Mouse (Mus musculus) heart, embryonic 16.5 days (tissue): ENCODE results near the gene Hypk. TPM values are rescaled to one million over a fixed set of nuclear protein-coding genes. Genes with fewer than 3 reads are reported as not detected.
A peak's percentile ranks its signal among the peaks of the same experiment; 100 is the strongest.

Source experiments
- ATAC-seq: fragments of 200-750 bp; cut with Nextera tagmentation; replicated peaks from 2 replicates; pipeline ENCODE4 v1.8.0; 2017; ENCODE audit warnings: moderate number of reproducible peaks; ENCODE audit not compliant: insufficient read depth, low FRiP score; ENCODE audit errors: extremely low read depth
- H3K27ac ChIP-seq: fragments of 300-500 bp; sonication (generic); 2 replicates; pipeline ENCODE4 v1.5.1; 2014; ENCODE audit warnings: mild to moderate bottlenecking, low read length, control low read depth, moderate library complexity
- H3K27me3 ChIP-seq: fragments of 300-500 bp; sonication (generic); 2 replicates; pipeline ENCODE4 v1.6.1; 2014; ENCODE audit warnings: low read length, mixed read lengths; ENCODE audit not compliant: control insufficient read depth, insufficient read depth
- H3K36me3 ChIP-seq: fragments of 300-500 bp; sonication (generic); 2 replicates; pipeline ENCODE4 v1.6.1; 2014; ENCODE audit not compliant: control insufficient read depth, insufficient read depth
- H3K4me1 ChIP-seq: fragments of 300-500 bp; sonication (generic); 2 replicates; pipeline ENCODE4 v1.6.1; 2014; ENCODE audit warnings: low read length, mixed read lengths; ENCODE audit not compliant: control insufficient read depth, insufficient read depth
- H3K4me2 ChIP-seq: fragments of 300-500 bp; sonication (generic); 2 replicates; pipeline ENCODE4 v1.6.1; 2014; ENCODE audit warnings: low read depth, mild to moderate bottlenecking, control low read depth, low read length
- H3K4me3 ChIP-seq: fragments of 300-500 bp; sonication (generic); 2 replicates; pipeline ENCODE4 v1.5.1; 2014; ENCODE audit warnings: mild to moderate bottlenecking, control low read depth, low read length
- H3K9ac ChIP-seq: fragments of 300-500 bp; sonication (generic); 2 replicates; pipeline ENCODE4 v1.6.1; 2014; ENCODE audit warnings: low read length, control low read depth
- H3K9me3 ChIP-seq: fragments of 300-500 bp; sonication (generic); replicated peaks from 2 replicates; pipeline ENCODE4 v1.6.1; 2016; ENCODE audit warnings: low read length; ENCODE audit not compliant: control insufficient read depth
- WGBS: fragments of 180-500 bp; shearing (Covaris S2); extraction: QIAGEN DNeasy Blood & Tissue Kit; methylation state at CpG from one replicate; pipeline ENCODE4 v1.1.7; 2014; 5-methylcytosine and 5-hydroxymethylcytosine counted together
- polyA plus RNA-seq: library from polyadenylated mRNA; unstranded; fragments of >200 nt; fragmentation: Nextera tagmentation; extraction: Ambion mirVana; gene quantifications from 2 replicates; pipeline ENCODE4 v1.2.1, GENCODE M21; 2015

The Hypk gene
- polyA plus RNA-seq, 1 experiment from 2014 or later = 83.9 TPM

DNA sequence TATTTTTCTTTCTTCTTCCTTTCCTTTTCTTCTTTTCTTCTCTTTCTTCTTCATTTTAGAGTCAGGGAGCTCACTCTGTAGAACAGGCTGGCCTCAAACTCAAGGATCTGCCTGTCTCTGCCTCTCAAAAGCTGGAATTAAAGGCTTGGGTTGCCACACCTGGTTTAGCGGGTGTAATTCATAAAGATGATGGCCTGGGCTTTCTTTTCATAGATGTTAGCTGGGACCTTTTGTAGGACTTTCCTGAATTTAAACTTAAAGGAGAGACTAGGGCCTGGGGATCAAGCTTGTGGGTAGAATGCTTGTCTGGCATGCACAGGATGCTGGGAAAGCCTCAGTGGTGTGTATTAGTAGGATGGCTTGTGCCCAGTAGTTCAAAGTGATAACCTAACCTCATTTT, 8.9 kb upstream of the Hypk start, which contains the start of gene Ell3:
Gene Ell3 (minus strand): TSS at position 101 of the 400 bp plus-strand sequence.
- H3K4me1 ChIP-seq = peaks cover 18% of the 10 kb centered on the region
- H3K9me3 ChIP-seq = no peaks in the 10 kb centered on the region
- ATAC-seq = no peak
- H3K4me3 ChIP-seq = peak within 1 kb of the TSS; percentile 64
- peak within 1 kb of the TSS; percentile 71 for H3K9ac ChIP-seq
- WGBS = 85% methylated on average over 1 of the region's 1 CpGs
- H3K27ac ChIP-seq = no peak within 1 kb of the TSS
- H3K4me2 ChIP-seq = peak within 1 kb of the TSS; percentile 99
- no peaks in the 10 kb centered on the region for H3K27me3 ChIP-seq
- peaks cover 4% of the 10 kb centered on the region; the same call in 1 of the 2 replicates for H3K36me3 ChIP-seq

DNA sequence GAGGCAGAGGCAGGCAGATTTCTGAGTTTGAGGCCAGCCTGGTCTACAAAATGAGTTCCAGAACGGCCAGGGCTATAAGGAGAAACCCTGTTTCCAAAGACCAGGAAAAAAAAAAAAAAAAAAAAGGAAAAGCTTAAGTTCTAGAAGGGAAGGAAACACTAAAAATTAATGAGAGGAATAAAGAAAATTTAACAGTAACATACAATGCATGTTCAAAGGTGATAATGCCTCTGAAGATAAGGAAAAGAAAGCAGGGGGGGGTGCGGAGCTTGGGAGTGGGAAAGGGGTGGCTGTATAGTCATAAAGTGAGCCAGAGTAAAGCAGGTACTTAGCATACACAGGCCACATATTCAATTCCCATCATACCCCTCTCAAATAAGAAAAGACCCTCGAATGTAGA, 8.0 kb upstream of the Hypk start:
- no peak for ATAC-seq
- peaks cover 18% of the 10 kb centered on the region for H3K4me1 ChIP-seq
- WGBS = 76% methylated on average over 3 of the region's 3 CpGs
- no peaks in the 10 kb centered on the region for H3K36me3 ChIP-seq
- no peak overlapping the region for H3K9ac ChIP-seq
- no peak overlapping the region for H3K27ac ChIP-seq
- H3K9me3 ChIP-seq = no peaks in the 10 kb centered on the region
- H3K27me3 ChIP-seq = no peaks in the 10 kb centered on the region
- no peak overlapping the region for H3K4me3 ChIP-seq
- H3K4me2 ChIP-seq = no peak overlapping the region

- Histone ChIP-seq H3K9me3 (no peaks in the 10 kb centered on the region), H3K4me2 (no peak overlapping the region), H3K36me3 (peaks cover 6% of the 10 kb centered on the region), H3K27me3 (no peaks in the 10 kb centered on the region), H3K4me1 (peaks cover 28% of the 10 kb centered on the region), H3K27ac (no peak overlapping the region), H3K9ac (no peak overlapping the region), H3K4me3 (no peak overlapping the region)
- 88% methylated on average over 4 of the region's 4 CpGs for WGBS
- ATAC-seq = no peak
These were observed 6.6 kb upstream of the Hypk start for GRCm38 (mm10) chr2:121446506-121446905.

DNA sequence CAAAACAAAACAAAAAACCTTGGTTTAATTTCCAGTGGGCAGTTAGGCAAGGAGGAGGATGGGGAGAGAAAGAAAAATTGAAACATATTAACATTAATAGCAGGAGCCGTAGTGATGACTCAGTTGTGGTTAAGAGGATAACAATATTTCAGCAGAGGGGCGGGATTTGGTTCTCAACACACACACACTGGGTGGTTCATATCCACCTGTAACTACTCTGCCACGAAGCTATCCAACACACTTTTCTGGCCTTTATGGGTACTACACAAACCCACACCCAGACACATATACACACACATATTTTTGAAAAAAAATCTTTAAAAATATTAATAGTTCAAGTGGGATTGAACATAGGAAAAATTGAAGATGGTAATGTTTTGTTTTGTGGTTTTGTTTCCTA, 6.1 kb upstream of the Hypk start:
- Histone ChIP-seq H3K9ac (no peak overlapping the region), H3K4me2 (no peak overlapping the region), H3K9me3 (no peaks in the 10 kb centered on the region), H3K27ac (no peak overlapping the region), H3K4me1 (peaks cover 27% of the 10 kb centered on the region), H3K36me3 (peaks cover 7% of the 10 kb centered on the region), H3K4me3 (no peak overlapping the region), H3K27me3 (no peaks in the 10 kb centered on the region)
- WGBS = 85% methylated on average over 3 of the region's 3 CpGs
- no peak for ATAC-seq

GRCm38 (mm10) chr2:121448136-121448535, 5.0 kb upstream of the Hypk start:
- peak overlapping the region; percentile 82 for H3K9ac ChIP-seq
- no peak for ATAC-seq
- H3K4me2 ChIP-seq = peak overlapping the region; percentile 89
- H3K27ac ChIP-seq = peak overlapping the region; percentile 100
- no peaks in the 10 kb centered on the region for H3K27me3 ChIP-seq
- H3K9me3 ChIP-seq = no peaks in the 10 kb centered on the region
- peak overlapping the region; percentile 97 for H3K4me3 ChIP-seq
- 12% methylated on average over 9 of the region's 9 CpGs for WGBS
- peaks cover 28% of the 10 kb centered on the region for H3K4me1 ChIP-seq
- peaks cover 12% of the 10 kb centered on the region for H3K36me3 ChIP-seq

DNA sequence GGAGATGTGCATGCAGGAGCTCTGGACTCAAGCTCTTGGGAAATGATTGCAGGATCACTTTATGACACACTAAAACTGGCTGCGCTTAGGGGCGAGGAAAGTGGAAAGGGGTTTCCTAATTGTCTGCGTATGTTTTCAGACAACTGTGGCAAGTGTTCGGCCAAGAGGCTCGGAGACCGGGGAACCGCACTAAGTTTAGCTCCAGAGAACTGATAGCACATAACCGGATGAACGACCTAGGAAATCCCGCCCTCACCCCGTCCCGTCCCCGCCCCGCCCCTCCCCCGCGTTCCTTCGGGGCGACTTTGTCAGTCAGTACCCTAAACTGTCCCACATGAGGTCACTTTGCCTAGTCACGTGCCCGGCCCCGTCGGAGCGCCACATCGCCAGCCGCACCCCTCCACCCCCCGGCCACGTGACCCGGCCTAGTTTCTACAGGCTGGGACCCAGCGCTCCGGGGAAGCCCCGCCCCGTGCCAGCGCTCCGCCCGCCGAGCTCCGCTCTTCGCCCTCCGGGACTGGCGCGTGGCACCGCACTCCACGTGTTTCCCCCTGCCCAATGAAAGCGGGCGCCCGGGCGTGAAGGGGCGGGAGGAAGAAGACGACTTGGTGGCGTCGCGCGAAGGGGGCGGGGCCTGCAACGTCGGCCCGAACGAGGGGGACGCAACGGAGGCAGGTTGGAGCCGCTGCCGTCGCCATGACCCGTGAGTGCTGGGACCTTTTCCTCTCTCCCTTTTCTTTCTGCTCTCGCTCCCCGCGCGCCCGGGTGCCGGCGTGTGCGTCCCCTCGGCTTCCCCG, 4.2 kb upstream of the Hypk start, which contains the start of gene Serf2:
Gene Serf2 (plus strand): TSS at position 457 of the 797 bp plus-strand sequence.
- Histone ChIP-seq H3K9ac (peak within 1 kb of the TSS; percentile 99), H3K9me3 (no peaks in the 10 kb centered on the region), H3K36me3 (peaks cover 12% of the 10 kb centered on the region), H3K4me3 (peak within 1 kb of the TSS; percentile 97), H3K4me2 (peak within 1 kb of the TSS; percentile 93), H3K4me1 (peaks cover 31% of the 10 kb centered on the region), H3K27me3 (no peaks in the 10 kb centered on the region), H3K27ac (peak within 1 kb of the TSS; percentile 100)
- WGBS = under 1% methylated on average over 67 of the region's 74 CpGs
- peak; percentile 97 for ATAC-seq

DNA sequence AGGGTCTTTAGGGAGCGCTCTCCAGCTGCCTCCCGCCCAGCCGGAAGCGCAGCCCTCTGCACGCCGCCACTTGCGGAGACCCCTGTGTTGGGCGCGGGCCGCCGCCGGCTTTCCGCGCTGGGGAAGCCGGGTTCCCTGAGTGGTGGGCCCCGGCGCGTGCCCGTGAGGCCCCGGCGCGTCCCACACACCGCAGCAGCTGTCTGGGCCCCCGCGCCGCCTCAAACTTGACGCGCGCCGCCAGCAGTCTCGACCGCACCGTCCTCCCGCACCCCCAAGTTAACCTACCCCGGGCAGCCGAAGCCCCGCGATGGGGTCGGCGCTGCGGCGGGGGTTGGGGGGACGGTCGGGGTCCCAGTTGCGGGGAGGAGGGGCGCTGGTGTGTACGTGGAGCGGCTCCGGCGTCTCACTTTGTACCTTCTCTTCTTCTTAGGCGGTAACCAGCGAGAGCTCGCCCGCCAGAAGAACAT, 3.5 kb upstream of the Hypk start:
- peak overlapping the region; percentile 97 for H3K4me3 ChIP-seq
- WGBS = under 1% methylated on average over 54 of the region's 54 CpGs

DNA sequence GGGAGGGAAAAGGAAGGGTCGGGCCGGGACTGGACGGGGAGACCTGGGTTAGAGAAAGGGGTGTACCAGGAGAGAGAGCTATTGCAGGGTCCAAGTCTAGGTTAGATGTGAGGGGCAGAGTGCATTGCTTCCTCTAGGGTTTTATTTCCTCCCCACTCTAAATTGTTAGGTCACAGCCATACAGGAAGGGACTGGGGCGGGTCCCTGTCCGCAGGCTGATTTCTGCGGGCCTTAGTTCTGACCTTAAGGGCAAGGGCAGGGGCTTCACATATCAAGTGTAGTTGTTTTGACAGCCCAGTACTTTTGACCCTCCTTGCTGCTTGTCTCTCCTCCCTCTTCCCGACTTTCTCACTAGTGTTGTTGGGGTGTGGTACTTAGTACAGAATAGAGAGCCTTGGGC, 3.0 kb upstream of the Hypk start:
- Histone ChIP-seq H3K9me3 (no peaks in the 10 kb centered on the region), H3K9ac (peak overlapping the region; percentile 99), H3K36me3 (peaks cover 12% of the 10 kb centered on the region), H3K4me1 (peaks cover 31% of the 10 kb centered on the region), H3K4me2 (peak overlapping the region; percentile 93), H3K27me3 (no peaks in the 10 kb centered on the region), H3K4me3 (peak overlapping the region; percentile 97), H3K27ac (peak overlapping the region; percentile 97)
- 0% methylated on average over 7 of the region's 7 CpGs for WGBS
- ATAC-seq = no peak

More for the DNA sequence above, 3.5 kb upstream of the Hypk start:
- peak overlapping the region; percentile 93 for H3K4me2 ChIP-seq
- H3K36me3 ChIP-seq = peaks cover 12% of the 10 kb centered on the region
- no peaks in the 10 kb centered on the region for H3K9me3 ChIP-seq
- peak overlapping the region; percentile 97 for H3K27ac ChIP-seq
- H3K9ac ChIP-seq = peak overlapping the region; percentile 99
- peaks cover 31% of the 10 kb centered on the region for H3K4me1 ChIP-seq
- no peaks in the 10 kb centered on the region for H3K27me3 ChIP-seq
- peak; percentile 15 for ATAC-seq

DNA sequence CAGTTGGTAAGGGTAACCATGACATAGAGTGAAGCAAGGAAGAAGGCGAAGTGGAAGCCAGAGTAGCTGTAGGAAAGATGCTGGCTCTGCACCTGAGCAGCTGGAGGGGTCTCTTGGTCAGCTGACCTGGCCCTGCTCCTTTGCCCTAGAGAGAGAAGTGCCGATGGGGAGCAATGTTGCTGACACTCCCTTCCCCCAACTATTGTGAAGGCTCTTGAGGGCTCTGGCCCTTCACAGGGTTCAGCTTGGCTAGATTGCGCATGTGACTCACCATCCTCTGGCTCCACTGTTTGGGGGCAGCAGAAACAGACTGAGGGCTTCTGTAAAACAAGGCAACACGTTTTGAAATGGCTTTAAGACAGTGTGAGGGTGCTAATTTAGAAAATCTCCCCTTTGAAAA, 729 bp upstream of the Hypk start:
- peaks cover 36% of the 10 kb centered on the region for H3K4me1 ChIP-seq
- H3K4me2 ChIP-seq = no peak overlapping the region
- WGBS = 48% methylated on average over 4 of the region's 4 CpGs
- no peak overlapping the region for H3K4me3 ChIP-seq
- H3K27ac ChIP-seq = peak overlapping the region; percentile 50; the same call in 1 of the 2 replicates
- no peak overlapping the region for H3K9ac ChIP-seq
- no peaks in the 10 kb centered on the region for H3K27me3 ChIP-seq
- no peaks in the 10 kb centered on the region for H3K9me3 ChIP-seq
- peaks cover 12% of the 10 kb centered on the region for H3K36me3 ChIP-seq
- no peak for ATAC-seq
